Mouse (Mus musculus) forebrain, embryonic 16.5 days (tissue): Measurements from ENCODE around the gene Tas2r135. TPM values are rescaled to one million over a fixed set of nuclear protein-coding genes. Genes with fewer than 3 reads are reported as not detected.

Experiments used
- ATAC-seq: fragments of 200-750 bp; cut with Nextera tagmentation; 2 replicates; pipeline ENCODE4 v1.8.0; 2017; ENCODE audit warnings: mild to moderate bottlenecking, moderate library complexity
- H3K27ac ChIP-seq: fragments of 300-500 bp; sonication (generic); 2 replicates; pipeline ENCODE4 v1.5.1; 2014; ENCODE audit warnings: low read length, control low read depth
- H3K27me3 ChIP-seq: fragments of 300-500 bp; sonication (generic); replicated peaks from 2 replicates; pipeline ENCODE4 v1.6.1; 2014; ENCODE audit warnings: low read length; ENCODE audit not compliant: control insufficient read depth, insufficient read depth
- H3K36me3 ChIP-seq: fragments of 300-500 bp; sonication (generic); 2 replicates; pipeline ENCODE4 v1.6.1; 2014; ENCODE audit not compliant: control insufficient read depth, insufficient read depth
- H3K4me1 ChIP-seq: fragments of 300-500 bp; sonication (generic); replicated peaks from 2 replicates; pipeline ENCODE4 v1.6.1; 2014; ENCODE audit warnings: low read length; ENCODE audit not compliant: control insufficient read depth, insufficient read depth
- H3K4me2 ChIP-seq: fragments of 300-500 bp; sonication (generic); 2 replicates; pipeline ENCODE4 v1.6.1; 2014; ENCODE audit warnings: mild to moderate bottlenecking, low read length, control low read depth
- H3K4me3 ChIP-seq: fragments of 300-500 bp; sonication (generic); replicated peaks from 2 replicates; pipeline ENCODE4 v1.5.1; 2014; ENCODE audit warnings: mild to moderate bottlenecking, low read length, control low read depth
- H3K9ac ChIP-seq: fragments of 300-500 bp; sonication (generic); replicated peaks from 2 replicates; pipeline ENCODE4 v1.6.1; 2014; ENCODE audit warnings: low read depth, low read length, control low read depth
- H3K9me3 ChIP-seq: fragments of 300-500 bp; sonication (generic); 2 replicates; pipeline ENCODE4 v1.6.1; 2016; ENCODE audit warnings: low read length; ENCODE audit not compliant: control insufficient read depth
- WGBS: fragments of 180-500 bp; shearing (Covaris S2); extraction: QIAGEN DNeasy Blood & Tissue Kit; methylation state at CpG from one replicate; pipeline ENCODE4 v1.1.7; 2014; 5-methylcytosine and 5-hydroxymethylcytosine counted together
- polyA plus RNA-seq: library from polyadenylated mRNA; unstranded; fragments of >200 nt; fragmentation: Nextera tagmentation; extraction: Ambion mirVana; gene quantifications from 2 replicates; pipeline ENCODE4 v1.2.1, GENCODE M21; 2015

Tas2r135 gene
- polyA plus RNA-seq, 1 experiment from 2014 or later = not detected

- Histone ChIP-seq H3K4me2 (no peak overlapping the region), H3K9ac (no peak overlapping the region), H3K4me3 (no peak overlapping the region), H3K36me3 (no peaks in the 10 kb centered on the region), H3K9me3 (no peaks in the 10 kb centered on the region), H3K4me1 (no peaks in the 10 kb centered on the region), H3K27me3 (no peaks in the 10 kb centered on the region), H3K27ac (no peak overlapping the region)
- 2% methylated on average over 8 of the region's 8 CpGs for WGBS
- peak; percentile 49; the same call in 1 of the 2 replicates for ATAC-seq
Observed at GRCm38 (mm10) chr6:42380416-42381144, 24.7 kb upstream of the Tas2r135 start.

- H3K27ac ChIP-seq = no peak overlapping the region
- no peaks in the 10 kb centered on the region for H3K27me3 ChIP-seq
- WGBS = 18% methylated on average over 2 of the region's 2 CpGs
- no peaks in the 10 kb centered on the region for H3K36me3 ChIP-seq
- no peaks in the 10 kb centered on the region for H3K9me3 ChIP-seq
- ATAC-seq = no peak
- H3K9ac ChIP-seq = no peak overlapping the region
- H3K4me3 ChIP-seq = no peak overlapping the region
- no peaks in the 10 kb centered on the region for H3K4me1 ChIP-seq
- no peak overlapping the region for H3K4me2 ChIP-seq
Observed at GRCm38 (mm10) chr6:42381221-42381620, 24.0 kb upstream of the Tas2r135 start.

- H3K4me2 ChIP-seq = no peak overlapping the region
- WGBS = 74% methylated on average over 9 of the region's 9 CpGs
- H3K9ac ChIP-seq = no peak overlapping the region
Observed at GRCm38 (mm10) chr6:42381916-42382381, 23.3 kb upstream of the Tas2r135 start.

DNA sequence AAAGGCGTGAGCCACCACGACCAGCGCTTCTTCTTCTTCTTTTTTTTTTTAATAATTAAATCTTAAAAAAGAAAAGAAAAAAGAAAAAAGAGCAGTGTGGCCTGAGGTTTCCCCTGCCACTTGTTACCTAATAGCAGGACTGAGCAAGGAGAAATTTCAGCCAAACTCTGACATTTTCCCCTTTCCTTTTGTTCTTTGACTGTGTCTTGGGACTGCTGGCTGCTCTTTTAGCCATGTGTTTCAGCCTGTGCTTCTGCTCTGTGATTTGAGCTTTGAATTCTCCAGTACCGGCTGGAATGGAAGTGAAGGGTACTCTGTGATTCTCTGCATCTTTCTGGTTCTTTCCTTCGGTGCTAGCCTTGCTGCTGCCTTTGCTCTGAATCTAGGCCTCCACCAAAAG is 21.9 kb upstream of the Tas2r135 start:
- 90% methylated on average over 5 of the region's 5 CpGs for WGBS
- Histone ChIP-seq H3K9ac (no peak overlapping the region), H3K4me2 (no peak overlapping the region), H3K4me1 (no peaks in the 10 kb centered on the region), H3K27me3 (no peaks in the 10 kb centered on the region), H3K27ac (no peak overlapping the region), H3K4me3 (no peak overlapping the region), H3K36me3 (no peaks in the 10 kb centered on the region), H3K9me3 (no peaks in the 10 kb centered on the region)
- no peak for ATAC-seq

More at GRCm38 (mm10) chr6:42381916-42382381, 23.3 kb upstream of the Tas2r135 start:
- ATAC-seq = no peak
- no peaks in the 10 kb centered on the region for H3K9me3 ChIP-seq
- H3K27ac ChIP-seq = no peak overlapping the region
- H3K27me3 ChIP-seq = no peaks in the 10 kb centered on the region
- no peaks in the 10 kb centered on the region for H3K4me1 ChIP-seq
- H3K36me3 ChIP-seq = no peaks in the 10 kb centered on the region
- H3K4me3 ChIP-seq = no peak overlapping the region

DNA sequence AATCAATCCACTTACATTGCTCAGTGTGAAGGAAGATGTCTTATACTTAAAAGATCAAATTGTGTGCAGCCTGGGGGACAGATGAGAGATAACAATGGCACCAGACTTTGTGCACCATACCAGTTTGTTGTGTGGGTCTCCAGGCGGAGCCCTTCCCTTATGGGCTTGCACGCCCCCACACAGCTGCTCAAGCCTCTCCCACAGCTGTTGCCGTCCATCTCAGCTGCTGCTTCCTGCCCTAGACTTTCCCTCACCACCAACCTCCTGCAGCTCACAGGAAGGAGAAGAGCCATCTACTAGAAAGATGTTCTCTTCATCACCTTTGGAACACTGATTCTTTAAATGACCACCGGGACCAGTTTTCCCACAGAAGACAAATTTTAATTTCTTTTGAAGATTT is 19.6 kb upstream of the Tas2r135 start:
- Histone ChIP-seq H3K4me2 (no peak overlapping the region), H3K27me3 (no peaks in the 10 kb centered on the region), H3K4me1 (no peaks in the 10 kb centered on the region), H3K9me3 (no peaks in the 10 kb centered on the region), H3K4me3 (no peak overlapping the region), H3K9ac (no peak overlapping the region), H3K27ac (no peak overlapping the region), H3K36me3 (no peaks in the 10 kb centered on the region)
- 93% methylated on average over 4 of the region's 4 CpGs for WGBS
- no peak for ATAC-seq

DNA sequence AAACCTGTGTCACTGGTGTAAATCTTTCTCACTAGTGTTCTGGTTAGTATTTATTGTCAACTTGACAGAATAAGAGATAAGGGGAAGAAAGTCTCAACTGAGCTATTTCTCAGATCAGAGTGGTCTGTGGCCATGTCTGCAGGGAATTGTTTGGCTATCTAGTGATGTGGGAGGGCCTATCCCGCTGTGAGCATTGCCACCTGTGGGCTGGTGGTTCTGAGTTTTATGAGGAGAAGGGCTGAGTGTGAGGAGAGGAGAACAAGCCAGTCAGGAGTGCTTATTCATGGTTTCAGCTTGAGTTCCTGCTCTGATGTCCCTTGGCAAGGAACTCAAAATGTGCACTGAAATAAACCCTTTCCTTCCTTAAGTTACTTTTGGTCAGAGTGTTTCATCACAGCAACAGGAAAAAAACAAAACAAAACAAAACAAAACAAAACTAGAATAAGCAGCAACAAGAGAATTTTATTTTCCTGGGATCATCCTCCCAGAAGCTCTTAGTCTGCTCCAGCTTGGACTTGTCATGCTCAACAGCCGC is 13.4 kb upstream of the Tas2r135 start:
- H3K4me3 ChIP-seq = no peak overlapping the region
- no peak for ATAC-seq
- no peak overlapping the region for H3K4me2 ChIP-seq
- H3K27me3 ChIP-seq = no peaks in the 10 kb centered on the region
- H3K36me3 ChIP-seq = no peaks in the 10 kb centered on the region
- WGBS = 70% methylated on average over 2 of the region's 2 CpGs
- H3K27ac ChIP-seq = no peak overlapping the region
- no peak overlapping the region for H3K9ac ChIP-seq
- H3K4me1 ChIP-seq = no peaks in the 10 kb centered on the region
- H3K9me3 ChIP-seq = no peaks in the 10 kb centered on the region

DNA sequence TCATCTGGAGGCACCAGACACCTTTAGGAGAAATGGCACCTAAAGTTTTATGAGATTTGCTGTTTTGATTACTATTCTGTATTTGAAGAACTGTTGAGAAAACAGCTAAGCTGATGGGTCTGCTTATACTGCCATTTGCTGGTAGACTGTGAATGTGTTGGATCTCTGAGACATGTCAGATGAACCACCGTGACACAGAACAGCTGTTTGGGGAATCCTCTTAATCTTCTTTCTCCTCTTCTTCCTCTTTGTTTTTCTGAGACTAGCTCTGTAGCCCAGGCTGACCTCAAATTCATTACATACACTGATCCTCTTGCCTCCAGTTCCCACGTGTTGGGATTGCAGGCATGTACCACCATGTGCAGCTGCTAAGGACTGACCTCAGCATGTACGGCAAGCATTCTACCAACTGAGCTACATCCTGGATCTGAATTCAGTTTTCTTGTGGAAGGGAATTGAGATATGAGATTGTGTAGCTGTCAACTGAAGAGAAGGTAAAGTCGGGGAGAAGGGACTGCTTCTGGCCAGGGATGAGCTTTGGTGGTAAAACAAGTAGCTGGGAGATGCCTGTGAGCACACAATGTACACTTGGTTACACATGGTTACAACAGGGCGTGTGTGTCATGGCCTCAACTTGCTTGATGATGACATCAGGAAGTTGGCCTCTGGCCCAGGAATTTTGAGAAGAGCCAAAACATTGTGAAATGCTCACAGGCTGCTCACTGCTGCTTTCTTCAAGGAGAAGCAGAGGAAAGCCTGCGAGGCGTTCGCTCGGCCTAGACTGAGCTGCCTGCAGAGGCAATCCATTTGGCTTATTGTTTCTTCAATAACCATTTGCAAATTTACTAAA is 9.0 kb upstream of the Tas2r135 start:
- WGBS = 62% methylated on average over 9 of the region's 9 CpGs
- no peaks in the 10 kb centered on the region for H3K27me3 ChIP-seq
- no peak for ATAC-seq

GRCm38 (mm10) chr6:42397041-42397657 is 8.1 kb upstream of the Tas2r135 start:
- WGBS = 75% methylated on average over 3 of the region's 3 CpGs
- no peaks in the 10 kb centered on the region for H3K4me1 ChIP-seq
- H3K36me3 ChIP-seq = no peaks in the 10 kb centered on the region
- no peak overlapping the region for H3K4me2 ChIP-seq
- no peak for ATAC-seq
- H3K9me3 ChIP-seq = no peaks in the 10 kb centered on the region
- H3K27ac ChIP-seq = no peak overlapping the region
- H3K9ac ChIP-seq = no peak overlapping the region
- H3K27me3 ChIP-seq = no peaks in the 10 kb centered on the region
- no peak overlapping the region for H3K4me3 ChIP-seq

More for the DNA sequence above, 9.0 kb upstream of the Tas2r135 start:
- no peak overlapping the region for H3K9ac ChIP-seq
- no peaks in the 10 kb centered on the region for H3K9me3 ChIP-seq
- H3K4me2 ChIP-seq = no peak overlapping the region
- no peak overlapping the region for H3K4me3 ChIP-seq
- H3K27ac ChIP-seq = no peak overlapping the region
- no peaks in the 10 kb centered on the region for H3K36me3 ChIP-seq
- no peaks in the 10 kb centered on the region for H3K4me1 ChIP-seq

DNA sequence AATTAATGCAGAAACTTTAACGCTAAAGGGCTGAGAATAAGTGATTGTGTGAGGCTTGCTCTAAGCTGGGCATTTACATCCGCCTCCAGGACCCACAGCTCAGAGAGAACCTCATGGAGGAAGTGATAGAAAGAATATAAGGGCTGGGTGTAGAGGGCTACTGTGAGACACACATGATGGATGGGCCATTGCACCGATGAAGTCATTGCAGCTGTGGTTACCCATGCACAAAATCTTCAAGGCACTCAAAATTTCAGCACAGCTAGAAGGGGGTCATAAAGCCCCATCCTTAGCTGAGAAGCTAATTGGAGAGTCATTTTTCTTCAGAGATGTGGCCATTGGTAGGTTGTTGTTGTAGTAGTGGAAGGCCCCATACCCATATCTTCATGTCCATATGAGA is 6.9 kb upstream of the Tas2r135 start:
- no peaks in the 10 kb centered on the region for H3K4me1 ChIP-seq
- H3K27ac ChIP-seq = no peak overlapping the region
- no peaks in the 10 kb centered on the region for H3K36me3 ChIP-seq
- no peaks in the 10 kb centered on the region for H3K27me3 ChIP-seq
- no peak for ATAC-seq
- no peak overlapping the region for H3K9ac ChIP-seq
- no peaks in the 10 kb centered on the region for H3K9me3 ChIP-seq
- no peak overlapping the region for H3K4me3 ChIP-seq
- 92% methylated on average over 3 of the region's 3 CpGs for WGBS
- no peak overlapping the region for H3K4me2 ChIP-seq
